Mouse (Mus musculus) stomach, postnatal 0 days (tissue): ENCODE data around the gene Slc24a1.

ENCODE experiments used
- CTCF ChIP-seq: IDR thresholded peaks from 2 replicates; pipeline ENCODE4 v1.5.1; 2016; ENCODE audit warnings: antibody characterized with exemption, low read depth, mild to moderate bottlenecking, moderate library complexity
- EP300 ChIP-seq: optimal IDR thresholded peaks from 2 replicates; pipeline ENCODE3; 2016; ENCODE audit warnings: antibody characterized with exemption

DNA sequence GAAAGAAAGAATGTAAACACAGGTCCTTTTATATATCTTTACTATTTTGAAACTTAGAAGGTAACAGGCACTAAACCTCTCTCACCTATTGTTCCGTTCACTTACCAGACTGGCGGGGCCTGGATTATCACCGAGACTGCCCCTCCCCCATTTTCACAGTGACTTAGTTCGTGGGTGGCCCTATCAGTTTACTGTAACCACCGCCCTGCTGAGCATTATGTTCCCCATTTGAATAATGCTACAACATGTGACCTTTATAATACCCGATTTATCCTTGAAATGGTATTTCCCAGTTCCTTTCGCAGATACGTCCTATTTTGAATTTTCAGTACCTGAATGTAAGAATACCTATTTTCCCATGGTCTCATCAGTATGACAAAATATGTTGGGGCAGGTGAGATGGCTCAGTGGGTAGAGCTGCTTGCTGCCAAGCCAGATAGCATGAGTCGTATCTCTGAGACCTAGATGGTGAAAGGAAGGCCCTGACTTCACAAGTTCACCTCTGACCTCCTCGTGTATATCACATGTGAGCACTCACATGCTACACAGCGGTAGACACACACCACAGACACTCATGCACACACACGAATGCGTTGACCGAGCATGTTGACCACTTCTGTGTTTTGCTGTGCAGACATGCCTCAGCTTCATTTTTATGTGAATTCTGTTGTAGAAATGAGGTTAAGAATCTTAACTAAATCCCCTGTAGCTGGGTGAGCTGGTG is 46.3 kb downstream of the Slc24a1 start:
- TF ChIP-seq CTCF (no peak), EP300 (no peak)
